Mouse (Mus musculus) lung, embryonic 15.5 days (tissue): ENCODE measurements at regions not wholly inside any gene's neighbourhood (a gene's known extent, or its start where the extent isn't known, plus 50 kb on each side); places are given as distances from the start of the nearest gene placed in this dataset.

Experiments used
- ATAC-seq: fragments of 200-750 bp; cut with Nextera tagmentation; 2 replicates; pipeline ENCODE4 v1.8.0; 2017; ENCODE audit warnings: moderate number of reproducible peaks, borderline replicate concordance; ENCODE audit not compliant: low FRiP score, low TSS enrichment; ENCODE audit errors: extremely low read depth
- H3K27ac ChIP-seq: fragments of 300-500 bp; sonication (generic); 2 replicates; pipeline ENCODE4 v1.5.1; 2015; ENCODE audit warnings: moderate library complexity, mild to moderate bottlenecking, inconsistent platforms
- H3K27me3 ChIP-seq: fragments of 300-500 bp; sonication (generic); 2 replicates; pipeline ENCODE4 v1.6.1; 2015; ENCODE audit warnings: inconsistent platforms
- H3K36me3 ChIP-seq: fragments of 300-500 bp; sonication (generic); 2 replicates; pipeline ENCODE4 v1.6.1; 2015; ENCODE audit warnings: inconsistent platforms
- H3K4me1 ChIP-seq: fragments of 300-500 bp; sonication (generic); 2 replicates; pipeline ENCODE4 v1.6.1; 2015; ENCODE audit warnings: inconsistent platforms
- H3K4me2 ChIP-seq: fragments of 300-500 bp; sonication (generic); 2 replicates; pipeline ENCODE4 v1.6.1; 2015; ENCODE audit warnings: inconsistent platforms, mild to moderate bottlenecking, moderate library complexity
- H3K4me3 ChIP-seq: fragments of 300-500 bp; sonication (generic); 2 replicates; pipeline ENCODE4 v1.5.1; 2015; ENCODE audit warnings: mild to moderate bottlenecking, inconsistent platforms
- H3K9ac ChIP-seq: fragments of 300-500 bp; sonication (generic); 2 replicates; pipeline ENCODE4 v1.6.1; 2015; ENCODE audit warnings: inconsistent platforms
- H3K9me3 ChIP-seq: fragments of 300-500 bp; sonication (generic); 2 replicates; pipeline ENCODE4 v1.6.1; 2016; ENCODE audit warnings: inconsistent platforms
- WGBS: fragments of 180-500 bp; shearing (Covaris S2); methylation state at CpG from one replicate; pipeline ENCODE4 v1.1.7; 2015; 5-methylcytosine and 5-hydroxymethylcytosine counted together

- H3K27me3 ChIP-seq: no peaks in the 10 kb centered on the region
Measured at GRCm38 (mm10) chr13:73009547-73010475, 250.5 kb upstream of the Irx4 start.

GRCm38 (mm10) chr13:73019181-73019580 lies 241.1 kb upstream of the Irx4 start:
- no peaks in the 10 kb centered on the region for H3K4me1 ChIP-seq
- no peak overlapping the region for H3K27ac ChIP-seq
- H3K36me3 ChIP-seq: no peaks in the 10 kb centered on the region
- H3K9ac ChIP-seq: no peak overlapping the region
- no peaks in the 10 kb centered on the region for H3K9me3 ChIP-seq
- H3K4me3 ChIP-seq: no peak overlapping the region
- ATAC-seq: no peak
- WGBS: 84% methylated on average over 10 of the region's 10 CpGs
- H3K4me2 ChIP-seq: no peak overlapping the region
- H3K27me3 ChIP-seq: no peaks in the 10 kb centered on the region

More at GRCm38 (mm10) chr13:73009547-73010475, 250.5 kb upstream of the Irx4 start:
- H3K36me3 ChIP-seq: no peaks in the 10 kb centered on the region
- ATAC-seq: no peak
- H3K4me3 ChIP-seq: no peak overlapping the region
- WGBS: 79% methylated on average over 15 of the region's 15 CpGs
- H3K4me2 ChIP-seq: no peak overlapping the region
- H3K9me3 ChIP-seq: no peaks in the 10 kb centered on the region
- H3K27ac ChIP-seq: no peak overlapping the region
- H3K4me1 ChIP-seq: no peaks in the 10 kb centered on the region
- no peak overlapping the region for H3K9ac ChIP-seq

- Histone ChIP-seq H3K36me3 (no peaks in the 10 kb centered on the region), H3K9ac (no peak overlapping the region), H3K4me3 (no peak overlapping the region), H3K9me3 (no peaks in the 10 kb centered on the region), H3K27ac (no peak overlapping the region), H3K4me2 (no peak overlapping the region), H3K4me1 (no peaks in the 10 kb centered on the region), H3K27me3 (no peaks in the 10 kb centered on the region)
- ATAC-seq: no peak
- WGBS: 33% methylated on average over 3 of the region's 3 CpGs
Measured at GRCm38 (mm10) chr13:73031217-73031616, 229.1 kb upstream of the Irx4 start.

- Histone ChIP-seq H3K4me3 (no peak overlapping the region), H3K27me3 (no peaks in the 10 kb centered on the region), H3K9me3 (no peaks in the 10 kb centered on the region), H3K36me3 (no peaks in the 10 kb centered on the region), H3K4me1 (no peaks in the 10 kb centered on the region), H3K4me2 (no peak overlapping the region), H3K27ac (no peak overlapping the region), H3K9ac (no peak overlapping the region)
- WGBS: 31% methylated on average over 3 of the region's 3 CpGs
- peak; percentile 39; the same call in 1 of the 2 replicates for ATAC-seq
Measured at GRCm38 (mm10) chr13:73033055-73033454, 227.2 kb upstream of the Irx4 start.

- Histone ChIP-seq H3K9ac (no peak overlapping the region), H3K4me1 (no peaks in the 10 kb centered on the region), H3K27me3 (no peaks in the 10 kb centered on the region), H3K27ac (no peak overlapping the region), H3K36me3 (no peaks in the 10 kb centered on the region), H3K4me2 (no peak overlapping the region), H3K9me3 (no peaks in the 10 kb centered on the region), H3K4me3 (no peak overlapping the region)
- 27% methylated on average over 10 of the region's 10 CpGs for WGBS
- no peak for ATAC-seq
Measured at GRCm38 (mm10) chr13:73034065-73034831, 226.0 kb upstream of the Irx4 start.

- H3K9me3 ChIP-seq: no peaks in the 10 kb centered on the region
- H3K4me1 ChIP-seq: no peaks in the 10 kb centered on the region
- 78% methylated on average over 10 of the region's 10 CpGs for WGBS
- ATAC-seq: no peak
- H3K36me3 ChIP-seq: no peaks in the 10 kb centered on the region
- H3K27me3 ChIP-seq: no peaks in the 10 kb centered on the region
- H3K27ac ChIP-seq: no peak overlapping the region
- no peak overlapping the region for H3K4me3 ChIP-seq
- no peak overlapping the region for H3K4me2 ChIP-seq
- H3K9ac ChIP-seq: no peak overlapping the region
Measured at GRCm38 (mm10) chr13:73034886-73035285, 225.4 kb upstream of the Irx4 start.

- H3K4me1 ChIP-seq: no peaks in the 10 kb centered on the region
- 59% methylated on average over 2 of the region's 2 CpGs for WGBS
- no peak overlapping the region for H3K27ac ChIP-seq
- no peak overlapping the region for H3K9ac ChIP-seq
- no peak overlapping the region for H3K4me3 ChIP-seq
- no peaks in the 10 kb centered on the region for H3K9me3 ChIP-seq
- ATAC-seq: no peak
- no peaks in the 10 kb centered on the region for H3K27me3 ChIP-seq
- H3K36me3 ChIP-seq: no peaks in the 10 kb centered on the region
- no peak overlapping the region for H3K4me2 ChIP-seq
Measured at GRCm38 (mm10) chr13:73035336-73035940, 224.8 kb upstream of the Irx4 start.

- Histone ChIP-seq H3K4me2 (no peak overlapping the region), H3K4me1 (no peaks in the 10 kb centered on the region), H3K27ac (no peak overlapping the region), H3K27me3 (no peaks in the 10 kb centered on the region), H3K36me3 (no peaks in the 10 kb centered on the region), H3K4me3 (no peak overlapping the region), H3K9me3 (no peaks in the 10 kb centered on the region), H3K9ac (no peak overlapping the region)
- no peak for ATAC-seq
- 83% methylated on average over 5 of the region's 5 CpGs for WGBS
Measured at GRCm38 (mm10) chr13:73039731-73040130, 220.5 kb upstream of the Irx4 start.

GRCm38 (mm10) chr13:73041233-73042040 lies 218.8 kb upstream of the Irx4 start:
- H3K4me3 ChIP-seq: no peak overlapping the region
- no peak overlapping the region for H3K9ac ChIP-seq
- no peaks in the 10 kb centered on the region for H3K9me3 ChIP-seq
- no peak; the same call in 1 of the 2 replicates for ATAC-seq
- WGBS: 47% methylated on average over 14 of the region's 14 CpGs
- no peak overlapping the region for H3K27ac ChIP-seq
- H3K36me3 ChIP-seq: no peaks in the 10 kb centered on the region
- H3K4me1 ChIP-seq: no peaks in the 10 kb centered on the region
- no peak overlapping the region for H3K4me2 ChIP-seq
- no peaks in the 10 kb centered on the region for H3K27me3 ChIP-seq

- peak overlapping the region; percentile 33; the same call in 1 of the 2 replicates for H3K27ac ChIP-seq
- H3K9ac ChIP-seq: no peak overlapping the region
- no peak for ATAC-seq
- H3K36me3 ChIP-seq: no peaks in the 10 kb centered on the region
- no peaks in the 10 kb centered on the region for H3K9me3 ChIP-seq
- 10% methylated on average over 13 of the region's 13 CpGs for WGBS
- no peak overlapping the region for H3K4me3 ChIP-seq
- no peak overlapping the region for H3K4me2 ChIP-seq
- peaks cover 22% of the 10 kb centered on the region; the same call in 1 of the 2 replicates for H3K4me1 ChIP-seq
- no peaks in the 10 kb centered on the region; the same call in 1 of the 2 replicates for H3K27me3 ChIP-seq
Measured at GRCm38 (mm10) chr13:73069840-73070530, 190.3 kb upstream of the Irx4 start.

- Histone ChIP-seq H3K4me1 (peaks cover 22% of the 10 kb centered on the region; the same call in 1 of the 2 replicates), H3K27me3 (no peaks in the 10 kb centered on the region; the same call in 1 of the 2 replicates), H3K36me3 (no peaks in the 10 kb centered on the region), H3K9ac (no peak overlapping the region), H3K4me2 (no peak overlapping the region), H3K27ac (peak overlapping the region; percentile 33), H3K9me3 (no peaks in the 10 kb centered on the region), H3K4me3 (no peak overlapping the region)
- no peak; the same call in 1 of the 2 replicates for ATAC-seq
- WGBS: 6% methylated on average over 7 of the region's 7 CpGs
Measured at GRCm38 (mm10) chr13:73070531-73070908, 189.8 kb upstream of the Irx4 start.
